Mouse (Mus musculus) thymus, postnatal 10 days (tissue): Measurements from ENCODE around the gene Kcp.

Source experiments
- DNase-seq, 2 experiments: peaks; one replicate each; pipeline ENCODE4 v3.0.0; 2021; ENCODE audit warnings: low spot score in 2 of 2

The Kcp gene

DNA sequence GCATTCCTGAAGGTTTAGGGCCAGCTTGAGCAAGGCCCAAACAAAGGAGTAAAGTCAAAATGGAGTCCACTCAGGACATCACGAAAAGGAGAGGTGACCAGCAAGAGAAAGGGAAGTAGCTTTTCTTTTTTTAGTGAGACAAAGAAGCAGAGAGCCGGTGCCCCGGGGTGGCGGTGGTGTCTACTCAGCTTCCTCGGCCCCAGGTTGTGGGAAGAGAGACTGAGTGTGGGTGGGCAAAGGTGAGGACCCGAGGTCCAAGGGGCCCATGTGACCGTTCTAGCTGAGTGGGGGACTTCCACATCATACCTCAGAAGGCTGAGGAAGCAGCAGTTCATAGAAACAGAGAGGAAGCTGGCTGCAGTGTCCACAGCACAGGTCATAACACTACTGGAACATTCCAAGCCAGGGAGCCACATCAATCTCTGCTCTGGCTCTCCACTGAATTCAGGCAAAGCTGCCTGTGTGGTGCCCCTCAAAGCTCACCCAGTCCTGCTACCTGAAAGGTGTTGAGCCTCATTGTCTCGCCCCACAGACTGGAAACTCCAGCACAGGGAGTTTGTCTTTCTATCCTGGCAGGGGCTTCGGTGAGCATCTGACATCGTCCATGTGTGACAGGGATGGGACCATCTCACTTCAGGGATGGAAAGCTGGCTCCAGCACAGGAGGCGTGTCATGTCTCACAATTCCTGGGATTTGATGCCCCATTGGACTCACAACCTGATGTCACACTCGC is 15.7 kb upstream of the Kcp start:
- DNase-seq, result no peak

DNA sequence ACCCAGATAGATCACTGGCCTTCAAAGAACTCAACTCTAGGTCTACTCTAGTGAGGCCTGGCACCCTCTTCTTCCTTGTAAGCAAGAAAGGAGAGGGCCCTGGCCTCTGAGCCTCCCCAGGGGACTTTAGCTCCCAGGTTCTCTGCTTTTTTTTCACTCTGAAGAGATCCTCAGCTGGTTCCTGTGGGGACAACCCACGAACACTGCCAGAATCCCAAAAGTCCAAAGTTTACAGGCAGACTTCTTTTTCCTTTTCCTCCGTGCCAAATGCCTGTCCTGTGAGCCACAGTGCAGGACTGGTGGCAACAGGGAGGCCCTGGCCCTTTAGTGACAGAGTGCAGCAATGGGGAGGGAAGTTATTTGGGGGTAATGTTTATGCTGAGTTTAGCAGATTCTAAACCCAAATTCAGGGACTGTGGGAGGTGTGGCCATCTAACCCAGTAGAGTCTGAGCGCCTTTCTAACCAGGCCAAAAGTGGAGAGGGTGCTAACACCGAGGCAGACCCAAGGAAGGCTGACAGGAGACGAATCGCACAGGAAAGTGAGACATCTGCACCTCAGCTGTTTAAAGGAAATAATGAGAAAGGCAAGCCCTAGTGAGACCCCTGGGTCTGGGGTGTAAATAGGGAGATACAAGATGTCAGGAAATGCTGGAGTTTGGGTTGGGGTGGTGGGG is 15.0 kb upstream of the Kcp start:
- DNase-seq, result no peak

DNA sequence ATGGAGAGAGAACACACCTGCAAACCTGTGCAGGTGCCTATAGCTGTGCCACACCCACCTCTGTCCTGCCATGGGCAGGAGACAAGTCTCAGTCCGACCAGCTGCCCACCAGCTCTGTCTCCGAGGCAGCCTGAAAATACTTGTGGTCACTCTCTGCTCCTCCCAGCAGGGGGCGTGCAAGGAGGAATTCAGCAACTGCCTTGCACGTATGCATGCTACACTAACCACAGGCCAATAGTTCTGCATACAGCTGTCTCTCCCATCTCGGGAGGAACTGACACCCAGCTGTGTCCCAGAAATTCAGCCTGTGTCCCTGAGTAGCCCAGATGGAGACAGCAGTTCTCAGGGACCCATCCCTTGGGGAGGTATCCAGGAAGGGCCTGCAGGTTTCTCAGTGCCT is 9.4 kb upstream of the Kcp start:
- peak; percentile 46 to 76 for DNase-seq

DNA sequence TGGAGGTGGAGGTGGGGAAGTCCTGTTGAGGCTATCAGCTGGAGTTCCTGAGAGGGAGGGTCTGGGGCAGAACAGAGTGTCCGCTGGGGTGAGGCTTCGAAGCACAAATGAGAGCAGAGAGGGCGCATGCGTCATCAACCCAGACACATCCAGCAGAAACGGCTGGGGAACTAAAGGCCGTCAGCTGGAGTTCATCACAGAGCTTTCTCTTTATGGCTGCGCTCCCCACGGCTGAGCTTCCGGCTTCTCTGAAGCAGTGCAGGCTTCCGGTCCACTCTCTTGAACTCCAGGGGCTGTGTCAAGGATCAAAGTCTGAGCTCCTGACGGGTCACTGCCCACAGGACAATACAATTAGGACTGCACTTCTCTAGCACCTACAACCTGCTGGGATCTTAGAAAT is 5.5 kb upstream of the Kcp start:
- peak in 1 of 2 experiments; percentile 13 for DNase-seq

DNA sequence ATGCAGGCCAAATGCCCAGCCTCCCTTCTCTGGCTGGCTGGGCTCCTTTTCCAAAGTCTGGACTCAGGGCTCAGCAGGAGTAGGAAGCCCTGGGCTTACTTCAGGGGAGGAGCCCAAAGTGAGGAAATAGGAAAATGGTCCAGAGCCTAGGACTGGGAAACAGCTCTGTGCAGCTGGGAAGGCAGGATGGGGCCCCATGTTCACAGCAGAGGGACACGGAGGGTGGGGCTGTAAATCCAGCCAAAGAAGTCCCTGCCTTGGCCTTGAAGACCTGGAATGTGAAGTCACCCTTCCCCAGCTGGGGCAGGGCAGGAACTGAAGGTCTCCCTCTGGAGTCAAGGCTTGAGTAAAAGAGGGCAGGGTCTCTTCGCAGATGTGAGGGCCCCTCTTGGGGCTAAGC is 1.3 kb upstream of the Kcp start:
- no peak for DNase-seq

DNA sequence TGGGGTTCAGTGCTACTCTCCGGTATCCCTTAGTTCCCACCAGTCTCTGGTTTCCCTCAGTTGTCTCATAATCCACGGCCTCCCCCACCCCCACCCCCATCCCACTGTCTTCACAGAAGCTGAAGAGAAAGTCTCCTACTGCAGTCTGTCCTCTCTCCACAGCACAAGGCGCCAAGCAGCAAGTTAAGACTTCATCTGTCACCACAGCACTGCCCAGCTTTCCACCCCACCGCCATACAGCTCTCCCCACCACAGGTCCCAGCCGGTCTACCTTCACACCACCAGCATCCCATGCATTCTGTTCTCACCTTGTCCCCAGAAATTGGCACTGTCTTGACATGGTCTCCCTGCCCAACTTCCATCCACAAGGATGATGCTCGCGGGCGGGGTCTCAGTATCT is 918 bp downstream of the Kcp start:
- no peak for DNase-seq

DNA sequence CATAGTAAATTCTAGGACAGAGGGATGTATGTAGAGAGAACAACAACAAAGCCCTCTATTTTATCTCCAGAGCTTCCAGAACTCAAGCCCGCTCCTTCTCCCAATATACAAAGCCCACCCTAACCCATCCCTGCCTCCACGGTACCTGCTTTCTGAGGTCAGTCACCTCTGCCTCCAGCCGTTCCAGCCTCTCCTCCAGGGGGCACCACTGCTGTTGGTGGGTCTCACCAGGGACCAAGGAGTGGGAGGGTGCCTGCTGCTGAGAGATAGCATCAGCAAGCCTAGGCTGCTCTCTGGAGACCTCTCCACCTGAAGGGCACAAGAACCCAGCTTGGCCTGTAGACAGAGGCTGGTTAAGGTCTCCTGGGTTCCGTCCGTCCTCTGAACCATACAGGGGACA is 2.3 kb downstream of the Kcp start:
- DNase-seq, result no peak

DNA sequence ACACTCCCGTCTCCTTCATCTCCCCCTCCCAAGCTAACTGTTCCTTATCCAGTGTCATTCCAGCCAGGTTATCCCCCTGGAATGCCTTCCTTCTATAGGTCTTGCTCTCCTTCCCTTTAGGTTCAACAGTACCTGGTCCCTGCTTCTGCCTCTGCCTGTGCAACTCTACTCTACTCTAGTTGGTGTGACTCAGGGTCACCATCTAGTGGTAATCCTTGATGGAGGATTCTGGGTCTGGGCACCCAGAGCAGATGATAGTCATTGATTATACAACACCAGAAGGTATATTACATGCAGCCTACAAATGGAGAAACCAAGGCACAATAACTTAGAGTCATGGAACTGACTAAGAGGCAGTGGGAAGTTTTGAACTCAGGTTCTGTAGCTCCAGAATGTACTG is 6.2 kb downstream of the Kcp start:
- DNase-seq, result no peak

DNA sequence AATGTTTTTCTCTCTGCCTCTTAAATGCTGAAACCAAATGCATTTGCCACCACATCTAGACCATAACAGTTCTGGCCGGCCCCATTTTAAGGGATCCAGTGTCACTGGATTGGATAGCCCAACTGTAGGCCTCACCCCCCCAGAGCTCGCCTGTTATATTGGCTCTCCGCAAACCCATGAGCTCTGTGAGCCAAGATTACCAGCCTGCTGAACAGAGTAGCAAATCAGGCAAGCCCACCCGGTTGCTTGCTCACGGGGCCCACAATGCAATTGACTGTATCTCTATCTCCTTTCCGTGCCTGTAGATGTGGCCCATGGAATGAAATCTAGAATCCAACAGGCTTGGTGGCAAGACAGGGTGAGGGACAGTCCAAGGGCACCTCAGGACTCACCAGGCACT is 6.9 kb downstream of the Kcp start:
- no peak for DNase-seq

DNA sequence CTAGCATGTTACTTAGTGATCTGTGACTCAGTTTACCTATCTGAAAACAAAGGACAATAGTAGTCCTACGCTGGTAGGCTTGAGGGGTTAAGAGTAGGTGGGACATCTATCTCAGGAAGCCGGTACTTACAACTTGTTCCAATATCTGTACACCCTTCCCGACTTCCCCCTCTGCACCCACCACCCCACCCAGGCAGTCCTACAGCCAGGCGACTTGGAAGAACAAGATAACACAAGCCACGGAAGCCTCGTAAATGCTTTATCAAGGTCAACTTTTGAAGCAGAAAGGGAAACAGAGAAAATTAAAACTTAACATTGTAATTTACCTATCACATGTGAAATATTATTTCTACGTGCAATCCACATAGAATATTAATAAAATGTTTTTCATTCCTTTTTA is 7.6 kb downstream of the Kcp start:
- DNase-seq, result no peak

DNA sequence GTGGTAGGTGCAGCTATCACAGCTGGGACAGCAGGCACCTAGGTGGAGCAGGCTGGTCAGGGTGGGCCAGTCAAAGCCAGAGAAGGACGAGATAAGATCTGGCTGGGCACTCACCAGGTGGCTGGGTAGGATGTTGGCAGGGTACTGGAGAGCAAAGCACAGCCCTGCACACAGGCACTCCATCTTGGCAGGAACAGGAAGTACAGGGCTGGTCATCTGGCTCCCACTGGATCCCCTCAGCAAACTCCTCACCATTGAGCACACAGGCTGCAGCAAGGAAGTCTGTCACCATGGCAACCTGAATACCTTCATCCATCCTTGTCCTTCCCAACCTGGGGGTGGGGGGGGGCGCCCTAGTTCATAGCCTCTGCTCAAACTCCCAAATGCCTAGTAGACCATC is 10.0 kb downstream of the Kcp start:
- DNase-seq, result no peak

DNA sequence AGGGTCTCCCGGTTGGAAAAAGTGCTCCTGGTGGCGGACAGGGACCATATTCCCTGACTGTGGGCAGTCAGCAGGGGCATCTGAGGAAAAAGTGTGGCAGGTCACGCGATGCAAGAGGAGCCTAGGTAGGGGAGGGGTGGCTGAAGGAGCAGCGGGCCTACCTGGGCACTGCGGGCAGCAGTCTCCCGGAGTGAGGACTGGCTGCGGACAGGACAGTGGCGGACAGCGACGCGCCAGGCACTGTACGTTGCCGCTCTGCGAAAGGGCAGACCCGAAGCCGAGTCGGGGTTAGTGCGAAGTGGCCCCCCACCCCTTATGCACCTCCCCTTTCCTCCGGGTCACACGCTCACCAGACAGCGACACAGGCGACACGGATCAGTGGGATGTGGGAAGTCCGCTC is 11.5 kb downstream of the Kcp start:
- no peak for DNase-seq

DNA sequence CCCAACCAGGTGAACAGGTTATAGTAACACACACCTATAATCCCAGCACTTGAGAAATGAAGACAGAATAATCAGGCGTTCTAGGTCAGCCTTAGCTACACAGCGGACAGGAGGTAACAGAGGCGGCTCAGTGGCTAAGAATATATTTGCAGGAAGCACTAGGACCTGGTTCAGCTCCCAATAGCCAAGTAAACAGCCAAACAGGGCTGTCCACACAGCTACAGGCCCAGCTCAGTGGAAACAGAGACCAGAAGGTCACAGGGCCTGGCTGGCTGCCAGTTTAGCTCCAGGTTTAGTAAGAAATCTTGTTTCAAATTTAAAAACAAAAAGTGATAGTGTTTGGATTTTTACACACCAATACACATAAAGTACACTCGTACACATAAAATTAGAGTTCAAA is 13.7 kb downstream of the Kcp start:
- DNase-seq, result no peak

DNA sequence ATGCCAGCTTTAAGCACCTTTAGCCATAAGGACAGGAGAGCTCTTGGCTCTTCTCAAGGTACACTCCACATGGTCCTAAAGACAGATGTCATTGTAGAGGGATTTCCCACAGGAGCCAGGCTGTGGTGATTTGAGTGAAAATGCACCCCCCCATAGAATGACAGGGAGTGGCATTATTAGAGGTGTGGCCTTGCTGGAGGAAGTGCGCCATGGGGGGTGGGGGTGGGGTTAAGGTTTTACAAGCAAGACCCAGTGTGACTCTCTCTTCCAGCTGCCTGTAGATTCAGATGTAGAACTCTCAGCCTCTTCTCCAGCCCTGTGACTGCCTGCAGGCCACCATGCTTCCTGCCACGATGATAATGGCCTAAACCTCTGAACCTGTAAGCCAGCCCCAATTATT is 21.8 kb downstream of the Kcp start:
- DNase-seq, result no peak

DNA sequence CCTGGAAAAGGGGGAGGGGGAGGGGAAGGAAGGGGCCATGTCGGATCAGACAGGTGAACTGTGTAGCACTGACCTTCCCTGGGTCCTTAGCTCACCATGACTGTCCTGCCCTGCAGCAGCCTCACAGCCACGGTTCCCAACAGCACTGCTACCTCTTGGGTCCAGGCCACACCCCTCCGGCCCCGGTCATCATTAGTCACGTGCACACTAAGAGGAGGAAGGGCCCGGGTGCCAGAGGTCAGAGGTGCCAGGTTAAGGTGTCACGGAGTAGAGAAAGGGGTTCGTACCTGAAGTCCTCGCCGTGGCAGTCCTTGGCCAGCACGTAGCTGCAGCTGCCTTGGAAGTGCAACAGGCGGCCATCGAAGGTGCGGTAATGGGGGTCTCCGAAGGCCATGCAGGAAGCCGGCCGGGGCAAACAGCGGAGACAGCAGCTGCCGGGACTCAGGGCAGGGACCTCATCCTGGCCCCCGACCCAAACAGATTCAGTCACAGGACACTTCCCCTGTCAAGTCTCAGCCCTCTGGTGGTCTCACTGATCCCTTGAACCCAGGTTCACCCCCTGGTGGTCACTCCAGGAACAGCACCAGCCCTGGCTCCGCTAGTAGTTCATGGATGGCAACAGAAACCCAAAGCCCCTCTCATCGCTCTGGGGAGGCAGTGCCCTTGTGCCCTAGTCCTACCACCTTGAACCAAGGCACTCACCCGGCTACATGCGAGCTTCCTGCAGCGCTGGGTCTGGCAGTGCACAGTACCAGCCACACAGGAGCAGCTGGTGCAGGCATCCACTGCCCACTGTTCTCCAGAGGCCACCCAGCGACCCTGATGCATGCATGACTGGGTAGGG is 22.8 kb downstream of the Kcp start:
- peak; percentile 56 to 87 for DNase-seq

DNA sequence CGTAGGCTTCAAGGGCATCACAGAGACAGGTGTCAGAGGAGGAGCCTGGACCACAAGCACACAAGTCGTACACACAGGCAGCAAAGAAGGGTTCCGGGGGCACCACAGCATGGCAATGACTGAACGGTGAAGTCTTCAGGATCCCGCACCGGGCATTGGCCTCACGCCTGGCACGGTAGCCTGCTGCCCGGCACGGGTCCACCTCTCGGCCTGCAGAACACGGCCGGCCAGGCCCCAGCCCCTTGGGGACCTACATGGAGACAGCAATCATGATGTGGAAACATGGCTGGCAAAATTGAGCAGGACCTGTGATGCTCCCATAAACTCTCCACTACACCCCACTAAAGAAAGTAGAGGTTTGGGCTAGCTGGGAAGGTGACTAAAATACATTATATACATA is 25.1 kb downstream of the Kcp start:
- no peak for DNase-seq

DNA sequence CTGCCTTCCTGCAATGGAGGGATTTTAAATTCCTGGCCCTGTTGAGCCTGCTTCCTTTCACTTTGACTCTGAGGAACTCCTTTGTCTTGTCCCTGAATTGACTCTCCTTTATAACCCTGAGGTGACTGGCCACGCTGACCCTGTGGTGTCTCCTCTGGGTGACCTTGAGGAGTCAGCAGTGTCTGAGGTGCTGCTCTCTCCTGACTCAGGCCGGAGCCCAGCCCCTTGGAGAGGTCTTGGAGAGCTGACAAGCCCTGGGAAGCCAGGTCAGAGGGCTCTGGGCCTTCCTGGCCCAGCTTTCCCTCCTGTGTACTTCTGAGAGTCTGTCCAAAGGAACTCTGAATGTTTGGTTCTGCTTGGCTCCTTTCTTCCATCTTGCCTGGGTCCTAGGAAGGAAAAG is 33.0 kb downstream of the Kcp start:
- DNase-seq, result no peak

DNA sequence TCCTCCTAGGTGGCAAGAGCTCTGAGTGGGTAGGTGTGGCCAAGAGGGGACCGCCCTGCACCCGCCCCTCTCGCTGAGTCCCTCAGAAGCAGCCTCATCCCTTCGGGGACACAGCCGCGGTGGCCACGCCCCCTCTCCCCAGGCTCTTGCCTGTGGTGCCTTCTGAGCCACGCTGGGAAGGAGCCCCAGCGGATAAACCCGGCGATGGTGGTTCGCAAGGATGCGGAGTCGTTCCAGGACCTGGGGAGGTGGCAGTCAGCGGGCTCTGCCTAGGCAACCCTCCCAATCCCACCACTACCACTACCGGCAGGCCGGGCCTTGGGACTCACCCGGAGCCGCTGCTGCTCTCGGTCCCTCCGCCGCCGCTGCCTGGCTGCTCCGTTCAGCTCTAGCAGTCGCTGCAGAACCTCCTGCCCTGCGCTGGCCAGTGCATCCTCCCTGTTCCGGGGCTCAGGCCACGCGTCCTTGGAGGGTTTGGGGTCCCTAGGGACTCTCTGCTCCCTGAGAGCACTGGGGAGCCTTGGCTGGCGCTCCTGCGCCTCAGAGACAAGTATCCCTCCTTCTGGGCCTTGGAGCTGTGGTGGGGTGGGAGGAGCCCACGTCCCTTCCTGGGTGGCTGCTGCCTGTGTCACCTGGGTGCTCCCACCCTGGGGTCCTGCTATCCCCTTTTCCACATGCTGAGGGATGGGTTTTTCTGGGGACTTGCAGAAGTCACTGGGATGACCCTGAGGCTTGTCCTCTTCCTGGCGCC is 33.6 kb downstream of the Kcp start:
- DNase-seq, result peak; percentile 65 to 73

DNA sequence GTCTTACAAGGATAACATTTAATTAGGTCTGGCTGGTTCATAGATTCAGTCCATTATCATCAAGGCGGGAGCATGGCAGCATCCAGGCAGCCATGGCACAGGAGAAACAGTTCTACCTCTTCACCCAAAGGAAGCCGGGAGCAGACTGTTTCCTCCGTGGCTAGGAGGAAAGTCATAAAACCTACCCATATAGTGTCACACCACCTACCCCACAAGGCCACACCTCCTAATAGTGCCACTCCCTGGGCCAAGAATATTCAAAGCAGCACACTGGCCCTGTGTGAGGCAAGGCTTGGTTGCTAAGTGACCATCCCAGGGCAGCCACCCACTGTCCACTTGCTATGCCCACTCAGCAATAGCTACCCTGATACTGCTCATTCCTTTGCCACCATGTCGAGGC is 36.6 kb downstream of the Kcp start, which contains the start of gene Atp6v1fnb:
Gene Atp6v1fnb (plus strand): TSS at position 301 of the 400 bp plus-strand sequence.
- DNase-seq, result no peak

DNA sequence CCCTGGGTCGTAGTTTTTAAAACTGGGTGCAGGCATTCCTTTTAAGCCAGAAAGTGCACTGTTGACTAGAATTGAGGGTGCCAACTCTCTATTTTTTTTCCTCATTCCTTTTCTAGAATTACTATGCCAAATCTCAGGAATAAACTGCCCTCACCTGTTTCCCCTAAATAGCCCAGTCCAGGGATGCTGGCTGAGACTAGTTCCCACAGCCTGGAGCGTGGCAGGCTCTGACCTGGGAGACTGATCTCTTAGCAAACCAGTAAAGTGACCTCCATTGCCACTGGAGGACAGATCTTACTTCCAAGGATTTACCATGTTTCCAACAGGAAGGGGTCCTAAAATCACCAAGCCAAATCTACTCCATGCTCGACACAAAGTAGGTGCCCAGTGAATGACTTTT is 38.9 kb downstream of the Kcp start:
- no peak for DNase-seq

DNA sequence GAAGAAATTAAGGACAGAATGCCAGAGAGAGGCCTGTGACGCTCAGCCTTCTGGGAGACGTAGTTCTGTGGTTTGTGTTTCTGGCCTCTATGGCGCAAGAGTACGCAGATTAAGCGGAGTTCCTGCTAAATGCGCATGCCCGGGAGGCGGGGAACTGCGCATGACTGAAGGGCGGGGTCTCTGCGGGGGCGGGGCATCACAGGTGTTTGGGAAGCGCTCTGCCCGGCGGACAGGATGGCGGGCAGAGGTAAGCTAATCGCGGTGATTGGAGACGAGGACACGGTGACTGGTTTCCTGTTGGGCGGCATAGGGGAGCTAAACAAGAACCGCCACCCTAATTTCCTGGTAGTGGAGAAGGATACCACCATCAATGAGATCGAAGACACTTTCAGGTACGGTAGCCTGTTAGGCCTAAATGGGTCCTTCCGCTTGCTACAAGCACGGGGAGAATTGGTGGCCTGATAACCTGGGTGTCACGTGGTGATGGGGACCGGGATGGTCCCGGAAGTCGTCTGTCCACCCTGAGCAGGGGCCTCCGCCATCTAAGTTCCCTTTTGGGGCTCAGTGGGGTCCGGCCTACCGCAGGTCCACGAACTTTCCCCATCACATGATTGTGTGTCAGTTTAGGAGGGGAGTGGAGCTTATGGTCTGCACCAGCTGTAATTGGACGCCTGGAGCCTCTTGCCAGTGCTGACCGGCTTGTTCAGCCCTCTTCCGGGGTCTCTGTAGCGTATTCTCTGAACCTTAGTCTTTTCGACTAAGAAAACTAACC is 40.0 kb downstream of the Kcp start, which contains the start of gene Atp6v1f:
Gene Atp6v1f (plus strand): TSS at position 136 of the 772 bp plus-strand sequence.
- DNase-seq, result peak; percentile 84 to 91
